Mouse (Mus musculus) bone marrow macrophage, adult 2 months (primary cell): ENCODE data around the gene Clic1.

Source experiments
- CTCF ChIP-seq: IDR thresholded peaks from 2 replicates; pipeline ENCODE4 v1.5.1; 2012; ENCODE audit warnings: low read depth, mild to moderate bottlenecking, low read length, moderate library complexity
- POLR2A ChIP-seq: IDR thresholded peaks from 2 replicates; pipeline ENCODE4 v1.6.1; 2012; ENCODE audit warnings: mild to moderate bottlenecking, low read depth, low read length, borderline replicate concordance

GRCm38 (mm10) chr17:35050126-35050750 is 472 bp downstream of the Clic1 start:
- TF ChIP-seq CTCF, result no peak
- no peak; the same call in 1 of the 2 replicates for TF ChIP-seq POLR2A
